Mouse (Mus musculus) spleen, adult 18-20 months (tissue): Measurements from ENCODE around the gene Cacna1g.

ENCODE experiments used
- DNase-seq, 2 experiments: peaks; one replicate each; pipeline ENCODE4 v3.0.0; 2022; ENCODE audit warnings: mixed read lengths in 2 of 2

The Cacna1g gene

DNA sequence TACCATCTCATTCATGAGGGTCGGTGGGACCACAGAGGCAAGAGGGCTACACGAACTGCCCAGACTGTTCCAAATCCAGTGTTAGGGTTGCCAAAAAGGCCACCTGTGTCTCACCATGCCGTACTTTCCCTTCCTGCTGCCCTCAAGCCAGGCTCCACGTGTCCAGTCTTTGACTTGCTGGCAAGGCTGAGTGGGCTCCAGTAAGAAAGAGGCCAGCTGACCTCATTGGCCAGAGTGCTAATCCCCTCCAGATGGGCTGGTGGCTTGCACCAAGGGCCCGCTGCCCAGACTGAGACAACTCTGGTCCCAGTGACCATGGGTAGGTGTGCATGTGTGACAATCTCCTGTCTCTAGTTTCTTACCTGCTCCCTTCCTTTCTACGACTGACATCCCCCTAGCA, 3.7 kb upstream of the Cacna1g start:
- DNase-seq: no peak

DNA sequence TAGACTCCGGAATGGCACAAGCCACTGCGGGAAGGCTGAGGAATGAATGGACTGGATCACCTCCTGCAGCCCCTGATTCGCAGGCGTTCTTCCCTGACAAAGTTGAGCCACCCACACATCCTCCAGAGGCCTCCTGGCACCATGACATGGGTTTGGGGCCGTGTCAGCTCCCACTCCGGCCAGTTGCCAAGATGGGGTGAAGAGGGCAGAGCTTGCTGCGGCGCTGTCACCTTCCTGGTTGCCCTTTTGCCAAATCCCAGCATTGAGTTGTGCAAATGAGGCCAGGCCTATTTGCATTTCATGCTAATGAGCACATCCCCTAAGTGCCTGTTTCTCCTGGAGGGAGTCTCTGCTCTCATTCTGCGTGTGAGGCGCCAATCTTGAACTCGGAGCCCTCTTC, 1.7 kb upstream of the Cacna1g start:
- no peak for DNase-seq

DNA sequence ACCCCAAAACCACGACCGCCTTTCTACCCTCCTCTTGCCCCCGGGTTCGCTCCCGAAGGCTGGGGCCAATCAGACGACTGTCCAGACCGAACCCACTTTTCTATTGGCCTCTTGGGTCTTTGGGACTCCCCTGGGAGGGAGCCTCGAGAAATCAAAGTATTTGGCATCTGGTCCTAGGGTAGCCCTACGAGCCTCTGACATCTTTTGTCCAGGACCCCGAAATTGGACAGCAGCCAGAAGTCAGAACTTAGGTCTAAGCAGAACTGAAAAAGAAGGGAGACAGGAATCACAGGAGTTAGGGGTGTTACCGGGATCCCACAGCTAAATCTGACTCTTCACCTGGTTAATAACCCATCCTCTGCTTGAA, 529 bp upstream of the Cacna1g start:
- no peak for DNase-seq

DNA sequence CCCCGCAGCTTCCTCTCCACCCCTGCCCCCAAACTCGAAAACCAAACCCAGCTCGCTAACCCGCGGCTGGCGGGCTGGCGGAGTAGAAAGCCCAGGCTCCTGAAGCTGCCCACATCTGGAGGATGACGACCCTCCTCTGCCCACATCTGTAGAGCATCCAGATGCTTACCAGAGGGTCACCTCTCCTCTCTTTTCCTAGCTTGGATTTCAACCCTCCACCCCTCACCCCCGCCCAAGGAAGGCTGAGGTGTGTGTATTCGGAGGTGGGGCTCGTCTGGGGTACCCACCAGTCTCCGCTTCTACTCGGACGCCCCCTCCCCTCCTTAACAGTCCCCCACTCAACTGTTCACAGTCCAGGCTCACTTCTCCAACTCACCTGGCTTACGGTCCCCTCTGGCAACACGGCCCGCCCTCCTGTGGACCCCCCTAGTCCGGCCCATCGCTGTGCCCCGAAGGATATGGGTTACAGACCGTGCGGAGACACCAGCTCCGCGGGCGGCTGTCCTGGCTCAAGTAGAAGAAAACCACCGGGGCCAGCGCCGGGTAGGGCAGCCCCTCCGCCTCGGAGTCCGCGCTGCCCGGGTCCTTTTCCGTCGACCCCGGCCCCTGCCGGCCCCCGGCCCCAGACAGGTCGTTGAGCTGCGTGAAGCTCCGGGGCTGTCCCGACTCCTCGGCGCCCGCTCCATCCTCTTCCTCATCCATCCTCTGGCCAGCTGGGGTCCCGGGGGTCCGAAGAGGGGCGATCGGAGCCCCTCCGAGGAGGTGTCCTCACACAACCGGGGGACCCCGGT, 887 bp downstream of the Cacna1g start:
- DNase-seq: no peak

DNA sequence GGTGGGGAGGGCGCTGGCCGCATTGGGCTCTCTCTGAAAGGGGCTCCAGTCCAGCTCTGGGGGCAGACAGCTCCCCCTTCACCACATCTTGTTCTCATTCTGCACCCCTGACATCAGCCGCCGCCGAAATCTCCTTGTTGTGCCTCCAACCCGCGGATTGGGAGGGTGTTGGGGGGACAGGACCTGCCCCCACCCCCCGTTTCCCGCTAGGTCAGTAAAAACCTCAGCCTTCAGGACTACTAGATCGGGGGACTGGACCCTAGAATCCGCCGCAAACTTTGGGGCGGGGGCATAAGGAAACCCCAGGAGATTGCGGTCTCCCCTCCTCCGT, 1.4 kb downstream of the Cacna1g start:
- no peak for DNase-seq

DNA sequence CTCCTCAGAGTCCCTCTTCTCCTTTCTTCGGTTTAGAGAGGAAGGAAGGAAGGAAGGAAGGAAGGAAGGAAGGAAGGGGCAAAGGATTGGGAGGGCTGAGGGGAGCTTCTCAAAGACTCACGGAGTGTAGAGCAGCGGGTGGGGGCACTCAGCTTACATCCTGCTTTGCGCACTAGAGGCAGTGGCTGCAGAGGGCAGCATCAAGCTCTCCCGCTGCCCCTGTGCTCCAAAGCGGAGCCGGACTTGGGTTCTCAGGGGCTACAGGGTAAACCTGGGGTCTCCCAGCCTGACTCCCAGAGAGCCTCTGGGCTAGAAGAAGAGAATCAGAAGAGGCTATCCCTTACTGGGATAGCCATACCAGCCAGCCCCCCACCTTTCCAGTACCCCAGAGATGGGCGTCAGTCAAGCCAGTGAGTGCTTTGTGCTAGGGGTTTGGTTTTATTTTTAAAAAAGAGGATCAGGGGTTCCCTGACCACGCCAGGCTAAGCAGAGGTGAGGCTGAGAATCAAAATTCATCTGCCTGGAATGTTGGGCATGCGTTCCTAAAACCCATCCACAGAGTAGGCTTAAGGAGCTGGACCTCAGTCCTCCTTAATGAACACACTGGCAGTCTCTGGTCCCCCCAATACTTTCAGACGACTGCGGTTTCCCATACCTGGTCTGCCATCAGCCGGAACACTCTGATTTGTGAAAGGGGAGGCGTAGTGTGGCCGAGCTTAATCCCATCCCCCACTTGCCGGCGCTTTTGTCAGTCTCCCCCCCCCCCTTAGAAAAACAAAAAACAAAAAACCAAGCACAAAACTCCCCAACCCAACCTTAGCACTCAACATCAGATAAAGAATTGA, 2.0 kb downstream of the Cacna1g start:
- DNase-seq: no peak

DNA sequence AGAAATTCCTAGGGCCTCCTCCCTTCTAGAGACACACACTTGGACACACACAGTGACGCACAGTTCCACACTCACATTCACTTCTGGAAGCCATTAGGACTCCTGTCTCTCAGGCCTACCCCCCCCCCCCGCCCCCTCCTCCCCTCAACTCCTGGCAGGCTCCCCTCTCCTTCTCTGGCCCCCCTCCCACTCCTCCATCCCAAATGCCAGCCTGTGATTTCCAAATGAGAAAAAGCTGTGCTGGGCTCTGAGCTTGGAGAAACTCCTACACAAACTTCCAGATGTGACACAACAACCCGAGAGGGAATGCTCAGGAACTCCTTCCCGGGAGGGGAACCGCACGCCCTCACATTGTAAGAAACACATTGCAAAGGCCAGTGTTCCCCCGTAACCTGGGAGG, 3.6 kb downstream of the Cacna1g start:
- DNase-seq: no peak

DNA sequence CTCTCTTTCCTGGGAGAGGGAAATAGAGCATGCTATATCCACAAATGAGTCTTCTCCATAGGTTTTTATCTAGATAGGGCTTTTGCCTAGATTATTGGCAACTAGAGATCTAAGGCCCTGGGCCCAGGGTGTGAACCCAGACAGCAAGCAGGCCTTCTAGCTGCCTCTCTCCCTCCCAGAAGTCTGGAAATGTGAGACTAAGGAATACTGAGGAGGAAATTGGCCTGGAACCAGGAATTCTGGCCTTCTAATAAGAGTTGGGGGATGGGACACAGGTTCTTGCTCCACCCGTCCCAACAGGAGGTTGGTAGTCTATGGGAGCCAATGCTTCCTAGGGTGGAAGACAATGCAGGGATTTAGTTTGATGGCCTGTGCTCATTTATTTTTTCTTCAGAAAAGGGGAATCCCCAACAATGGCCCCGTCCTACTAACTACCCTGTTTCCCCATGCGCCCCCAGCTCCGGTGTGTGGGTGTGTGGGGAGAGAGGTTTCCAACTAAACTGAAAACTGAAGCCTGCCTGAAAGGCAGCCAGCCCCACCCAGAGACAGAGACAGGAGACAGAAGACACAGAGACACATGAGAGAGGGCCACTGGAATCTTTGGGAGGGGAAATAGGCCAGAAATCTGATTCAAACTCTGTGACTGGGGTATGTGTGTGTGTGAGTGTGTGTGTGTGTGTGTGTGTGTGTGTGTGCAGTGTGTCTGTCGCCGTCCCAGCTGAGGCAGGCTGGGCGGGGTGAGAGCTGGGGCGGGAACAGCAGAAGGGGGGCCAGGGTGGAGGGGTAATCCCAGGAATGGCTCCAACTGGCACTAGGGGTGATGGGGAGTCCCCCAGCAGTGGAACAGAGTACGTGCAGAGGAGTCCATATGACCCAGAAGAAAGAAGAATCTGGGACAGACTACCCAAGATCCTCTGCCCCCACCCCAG, 4.6 kb downstream of the Cacna1g start:
- no peak for DNase-seq

DNA sequence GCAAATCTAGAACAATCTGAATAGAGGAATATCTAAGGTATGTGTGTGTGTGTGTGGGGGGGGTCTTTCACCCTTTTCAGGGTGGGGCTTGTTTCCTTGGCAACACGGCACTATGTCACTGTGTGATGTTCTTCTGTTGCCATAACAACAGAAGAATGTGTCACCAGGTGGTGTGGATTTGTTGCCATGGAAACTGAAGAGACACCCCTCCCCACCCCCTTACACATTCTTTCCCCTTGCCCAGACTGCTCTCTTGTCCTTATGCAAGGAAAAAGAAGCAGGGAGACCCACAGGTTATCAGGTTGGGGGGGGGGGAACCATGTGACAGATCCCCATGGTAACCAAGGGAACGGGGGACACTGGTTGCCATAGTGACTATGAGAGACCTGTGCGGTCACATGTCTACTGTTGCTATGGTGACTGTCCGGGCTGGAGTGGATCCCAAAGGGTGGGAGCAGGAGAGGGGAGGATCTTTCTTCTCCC, 5.4 kb downstream of the Cacna1g start:
- DNase-seq: no peak

DNA sequence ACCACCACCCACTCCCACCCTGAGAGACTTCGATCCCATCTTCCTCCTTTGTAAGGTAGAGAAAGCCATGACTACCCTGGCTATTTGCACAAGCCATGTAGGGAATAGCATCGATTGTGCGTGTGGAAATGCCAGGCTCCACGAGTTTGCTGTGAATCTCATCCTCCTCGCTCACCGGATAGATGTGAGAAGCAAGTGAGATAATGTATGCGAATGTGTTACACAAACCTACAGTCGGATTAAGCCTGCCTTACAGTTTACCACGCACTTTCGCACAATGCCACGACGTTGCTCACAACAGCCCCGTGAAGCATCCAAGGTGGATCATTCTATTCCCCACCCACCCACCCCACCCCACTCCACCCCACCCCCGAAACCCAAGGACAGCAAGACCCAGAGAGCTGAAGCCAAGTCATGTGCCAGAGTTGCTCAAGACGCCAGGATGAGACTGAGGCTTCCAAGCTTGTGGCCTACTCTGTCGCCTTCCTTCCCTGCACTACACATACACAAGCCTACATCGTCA, 7.6 kb downstream of the Cacna1g start:
- no peak for DNase-seq

DNA sequence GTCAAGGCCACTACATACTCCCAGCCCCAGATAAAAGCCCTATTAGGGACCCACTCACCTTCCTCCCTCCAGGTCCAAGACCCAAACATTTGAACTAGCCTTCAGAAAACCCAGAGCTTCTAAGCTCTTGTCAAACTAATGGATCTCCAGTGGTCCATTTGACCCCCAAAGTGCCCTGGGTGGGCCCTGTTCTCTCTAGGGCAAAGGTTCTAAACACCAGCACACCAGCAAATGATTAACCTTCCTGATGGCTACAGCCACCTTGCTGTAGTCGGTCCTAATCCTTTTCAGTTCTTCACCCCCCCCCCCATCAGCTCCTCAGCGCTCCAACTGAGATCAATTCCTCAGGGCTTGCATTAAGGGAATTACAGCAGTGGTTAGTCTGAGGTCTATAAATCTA, 9.8 kb downstream of the Cacna1g start:
- DNase-seq: no peak

DNA sequence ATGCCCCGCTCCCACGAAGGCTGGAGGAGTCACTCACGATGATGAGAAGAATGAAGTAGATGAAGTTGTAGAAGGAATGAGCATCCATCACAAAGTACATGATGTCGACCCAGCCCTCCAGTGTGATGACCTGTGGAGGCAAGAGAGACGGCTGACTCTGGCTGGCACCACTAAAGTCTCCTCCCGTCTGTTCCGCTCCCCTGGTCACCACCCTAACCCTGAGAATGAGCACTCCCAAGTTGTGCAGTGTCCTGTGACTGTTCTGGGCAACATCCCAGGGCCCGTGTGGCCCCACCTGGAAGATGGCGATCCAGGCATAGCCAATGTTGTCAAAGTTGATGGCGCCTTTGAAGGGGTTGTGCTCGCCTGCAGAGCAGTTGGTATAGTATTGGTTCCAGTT, 12.1 kb downstream of the Cacna1g start:
- no peak for DNase-seq

DNA sequence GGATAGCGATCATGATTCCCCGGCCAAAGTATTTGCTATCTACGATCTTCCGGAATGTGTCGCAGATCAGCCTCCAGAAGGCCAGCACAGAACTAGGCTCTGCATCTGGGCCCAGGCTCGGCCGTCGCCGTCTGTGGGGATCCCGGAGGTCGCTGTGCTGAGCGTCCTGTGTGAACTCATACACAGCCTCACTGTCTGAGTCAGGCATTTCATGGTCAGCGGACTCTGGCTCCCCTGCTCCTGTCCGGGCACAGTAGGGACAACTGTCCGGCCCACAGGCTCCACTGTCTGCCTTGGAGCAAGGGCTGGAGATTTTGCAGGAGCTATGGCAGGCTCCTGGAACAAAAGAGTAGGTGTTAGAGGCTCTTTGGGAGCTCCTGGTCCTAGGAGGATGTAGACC, 17.0 kb downstream of the Cacna1g start:
- DNase-seq: no peak

DNA sequence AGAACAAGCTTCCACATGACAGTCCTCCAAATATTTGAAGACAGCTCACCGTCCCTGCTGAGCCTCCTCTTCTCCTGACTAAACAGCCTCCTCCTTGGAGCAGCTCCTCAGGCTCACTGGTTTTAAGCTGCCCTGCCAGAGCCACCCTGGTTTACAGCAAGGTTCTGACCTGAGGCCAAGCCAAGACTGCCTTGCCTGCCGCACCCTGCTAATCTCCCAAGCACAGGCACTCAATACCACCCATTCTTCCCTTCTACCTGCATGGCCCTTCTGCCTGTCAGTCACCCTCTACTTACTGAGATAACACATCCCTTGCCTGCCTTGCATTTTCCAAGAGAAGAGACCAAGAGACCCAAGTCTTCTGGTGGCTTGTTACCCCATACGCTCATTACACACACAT, 17.7 kb downstream of the Cacna1g start:
- DNase-seq: no peak

DNA sequence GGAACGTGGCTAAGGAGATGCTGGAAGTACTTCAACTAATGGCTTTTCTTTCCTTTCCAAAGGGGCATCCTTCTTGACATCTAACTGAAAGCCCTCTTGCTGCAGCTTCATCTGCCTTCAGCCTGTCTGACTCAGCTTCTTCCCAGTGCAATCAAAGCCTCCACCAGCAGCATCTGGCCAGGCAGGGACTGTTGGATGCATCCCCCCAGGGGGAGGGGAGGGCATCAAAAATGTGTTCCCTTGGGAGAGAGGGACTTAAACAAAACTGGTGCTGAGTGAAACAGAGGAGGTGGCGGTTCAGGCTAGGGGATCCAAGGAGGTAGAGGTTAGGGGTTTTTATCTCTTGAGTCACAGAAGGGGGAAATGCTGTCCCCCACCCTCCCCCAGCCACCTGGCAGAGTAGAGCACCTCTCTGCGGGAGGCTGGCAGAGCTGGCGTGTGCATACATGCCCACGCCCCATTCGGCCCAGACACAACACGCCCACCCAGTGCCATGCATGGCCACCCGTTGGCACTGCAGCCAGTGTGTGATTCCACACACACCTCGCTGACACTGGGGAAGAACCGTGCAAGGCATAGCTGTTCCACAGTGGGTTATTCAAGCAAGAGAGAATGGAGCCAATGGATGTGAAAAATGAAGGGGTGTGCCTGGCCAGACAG, 18.7 kb downstream of the Cacna1g start:
- no peak for DNase-seq

DNA sequence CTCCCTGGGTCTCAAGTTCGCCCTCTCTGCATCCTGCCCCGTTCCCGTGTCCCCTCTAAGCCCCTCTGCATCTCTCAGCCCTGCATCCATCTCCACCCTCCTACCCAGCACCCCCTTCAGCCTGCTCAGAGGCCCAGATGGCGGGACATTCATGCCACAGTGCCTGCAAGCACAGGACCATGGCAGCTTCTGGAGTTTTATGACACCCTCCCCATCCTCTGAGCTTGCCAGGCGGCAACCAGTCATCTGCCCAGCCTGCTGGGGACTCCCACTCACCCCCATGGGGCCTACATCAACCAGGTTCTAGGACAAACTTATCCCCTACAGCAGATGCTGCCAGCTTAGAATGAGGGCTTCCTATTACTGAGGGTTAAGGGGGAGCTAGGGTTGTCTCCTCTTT, 19.2 kb downstream of the Cacna1g start:
- DNase-seq: no peak

DNA sequence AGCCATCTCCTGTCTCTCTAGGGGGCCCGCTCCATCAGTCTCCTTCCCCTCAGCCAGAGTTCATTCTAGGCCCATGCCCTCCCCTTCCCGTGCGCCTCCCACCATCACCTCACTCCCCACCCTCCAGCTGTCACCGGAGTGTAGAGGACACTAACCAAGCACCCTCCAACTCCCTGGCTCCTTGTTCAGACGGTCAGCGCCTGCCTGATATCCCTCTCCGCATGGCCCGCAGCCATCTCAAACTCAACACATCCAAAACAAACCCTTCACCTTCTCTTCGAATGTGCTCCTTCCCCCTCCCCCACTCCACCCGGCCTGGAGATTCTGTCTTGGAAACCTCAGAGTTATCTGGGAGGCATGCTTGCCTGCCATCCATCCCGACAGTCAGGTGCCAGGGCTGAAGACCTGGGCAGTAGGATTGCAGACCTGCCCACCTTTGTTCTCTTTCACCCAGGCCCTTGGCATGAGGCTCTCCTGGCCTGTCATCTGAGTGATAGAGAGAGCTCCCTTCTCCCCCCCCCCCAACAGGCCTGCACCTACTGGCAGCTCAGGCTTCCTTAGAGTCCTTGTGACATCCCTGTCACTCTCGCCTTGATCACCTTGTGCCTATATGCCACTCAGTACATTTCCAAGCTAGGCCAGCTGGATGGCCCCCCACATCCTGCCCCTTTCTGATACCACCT, 22.8 kb downstream of the Cacna1g start:
- DNase-seq: no peak

DNA sequence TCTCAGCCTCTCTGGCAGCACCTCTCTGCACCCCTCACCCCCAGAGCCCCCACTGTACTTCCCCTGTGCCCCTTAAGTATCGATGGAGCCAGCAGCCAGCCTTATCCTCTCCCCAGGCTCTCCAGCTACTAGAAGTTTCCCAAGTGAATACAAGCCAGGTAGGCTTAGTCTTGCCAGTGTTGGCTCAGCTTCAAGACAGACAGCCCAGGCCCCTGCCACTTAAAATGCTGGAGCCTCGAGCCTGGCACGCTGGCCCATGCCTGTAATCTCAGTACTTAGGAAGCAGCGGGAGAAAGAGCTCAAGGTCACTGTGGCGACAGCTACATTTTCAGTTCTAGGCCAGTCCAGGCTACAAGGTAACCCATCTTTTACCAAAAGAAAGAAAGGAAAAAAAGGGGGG, 24.1 kb downstream of the Cacna1g start:
- no peak for DNase-seq

DNA sequence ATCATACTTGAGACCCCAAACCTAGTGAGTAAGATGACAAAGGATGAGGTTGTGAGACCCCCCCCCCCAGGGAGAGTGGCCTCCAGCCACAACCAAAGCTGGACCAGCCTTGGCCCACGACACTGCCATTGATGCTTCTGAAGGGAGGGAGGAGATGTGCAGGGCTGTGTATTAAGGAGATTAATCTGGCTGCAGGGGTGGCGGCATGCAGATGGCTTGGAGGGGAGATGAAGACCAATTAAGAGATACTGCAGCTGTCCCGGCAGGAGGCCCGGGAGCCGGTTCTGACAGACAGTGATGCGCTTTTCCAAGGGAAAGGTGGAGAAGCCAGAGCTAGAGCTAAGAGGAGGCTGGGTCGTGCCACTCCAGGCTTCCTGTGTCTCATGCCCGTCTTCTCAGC, 24.8 kb downstream of the Cacna1g start:
- DNase-seq: no peak

DNA sequence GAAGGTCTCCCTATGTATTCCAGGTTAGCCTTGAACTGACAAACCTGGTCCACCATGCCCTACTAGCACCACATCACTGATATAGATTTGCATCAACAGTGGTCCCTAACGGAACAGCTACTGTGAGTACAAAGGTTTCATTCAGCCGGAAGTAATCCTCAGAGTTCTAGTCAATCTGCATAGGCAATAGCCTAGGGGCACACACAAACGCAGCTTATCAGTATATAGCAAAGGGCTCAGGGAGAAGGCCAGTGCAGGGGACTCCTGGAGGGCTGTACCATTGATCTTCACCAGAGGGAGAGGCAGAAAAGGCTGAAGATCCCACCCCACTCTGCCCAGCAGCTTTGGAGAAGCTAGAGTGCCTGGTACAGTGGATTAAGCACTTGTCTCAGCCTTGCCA, 27.0 kb downstream of the Cacna1g start:
- no peak for DNase-seq

DNA sequence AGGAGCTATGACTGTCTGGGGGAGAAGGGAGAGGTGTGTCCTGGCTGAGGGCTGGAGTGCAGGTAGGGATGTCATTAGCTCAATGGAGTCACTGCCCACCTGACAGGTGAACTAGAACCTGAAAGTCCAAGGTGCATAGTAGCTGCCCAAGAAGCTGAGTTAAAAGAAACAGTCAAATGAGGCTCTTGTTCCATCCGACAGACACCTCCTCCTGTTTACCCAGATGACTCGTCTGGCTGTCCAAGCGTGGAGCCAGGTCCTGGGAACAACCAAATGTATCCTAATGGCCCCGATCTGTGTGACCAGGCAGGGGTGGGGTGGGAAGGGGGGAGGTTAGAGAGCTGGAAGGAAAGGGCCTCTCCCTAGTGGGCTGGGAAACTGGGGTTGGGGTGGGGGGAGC, 28.7 kb downstream of the Cacna1g start:
- DNase-seq: no peak

DNA sequence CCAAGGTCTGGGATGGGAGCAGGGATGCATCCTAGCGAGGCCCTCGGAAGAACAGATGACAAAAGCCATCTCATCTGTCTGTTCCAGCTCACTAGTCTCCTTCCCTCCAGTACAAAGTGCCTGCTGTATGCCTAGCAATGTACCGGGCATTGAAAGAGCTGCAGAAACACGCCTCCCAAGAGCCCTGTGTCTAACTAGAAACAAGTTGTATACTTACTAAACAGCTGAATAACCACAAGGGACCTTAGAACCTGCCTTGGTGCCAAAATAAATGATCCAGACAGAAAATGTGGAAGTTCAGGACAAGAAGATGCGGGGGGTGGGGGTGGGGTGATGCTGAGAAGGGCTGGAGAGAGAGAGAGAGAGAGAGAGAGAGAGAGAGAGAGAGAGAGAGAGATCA, 29.2 kb downstream of the Cacna1g start:
- DNase-seq: no peak
